In genomic region chr3:52896462-52896861, GRCm38 (mm10) we compare ENCODE assay signal across 21 mouse cellular contexts.
DNase-seq lines count a peak whose midpoint lies in the region; ATAC-seq and TF ChIP-seq lines count a peak whose summit lies in the region.
"Had no signal": no experiment of that assay in that cellular context is flagged by ENCODE, and none has a peak within 500 bp of the region (broad histone marks: within the 10 kb centered on the region; RNA-seq: fewer than 3 reads in every experiment).

No protein-coding gene starts in this region.

- no peak overlapping the region for H3K4me2 ChIP-seq in heart, embryonic 11.5 days
- no peak overlapping the region for H3K4me2 ChIP-seq in heart, postnatal 0 days (ENCODE audit: low read depth, low read length)
- H3K4me2 ChIP-seq: forebrain, embryonic 15.5 days; hindbrain, embryonic 14.5 days; limb, embryonic 12.5 days; liver, embryonic 13.5 days; midbrain, embryonic 11.5 days had no signal

- no peak for ATAC-seq in heart, embryonic 11.5 days (replicated peaks; ENCODE audit: insufficient number of reproducible peaks, low FRiP score, low TSS enrichment)
- ATAC-seq in heart, postnatal 0 days (ENCODE audit: insufficient read depth, low read depth), result no peak
- ATAC-seq: CD4-positive, CD25-positive, alpha-beta regulatory T cell, adult 4 months; forebrain, embryonic 15.5 days; inflammation-experienced regulatory T-cells, adult 6 months had no signal

- H3K9me3 ChIP-seq in heart, embryonic 11.5 days (replicated peaks; ENCODE audit: control insufficient read depth, low read length), result no peaks in the 10 kb centered on the region
- H3K9me3 ChIP-seq in heart, postnatal 0 days (replicated peaks; ENCODE audit: control insufficient read depth, low read length), result no peaks in the 10 kb centered on the region
- H3K9me3 ChIP-seq: embryonic facial prominence, embryonic 10.5 days; forebrain, embryonic 15.5 days; limb, embryonic 12.5 days; liver, embryonic 13.5 days had no signal

- peaks cover 1% of the 10 kb centered on the region; the same call in 1 of the 2 replicates for H3K4me1 ChIP-seq in heart, embryonic 11.5 days (ENCODE audit: control insufficient read depth, insufficient read depth, low read length)
- peaks cover 15% of the 10 kb centered on the region for H3K4me1 ChIP-seq in heart, postnatal 0 days (ENCODE audit: control insufficient read depth, insufficient read depth)
- H3K4me1 ChIP-seq in liver, adult 2 months (ENCODE audit: control insufficient read depth, insufficient read depth, low read length), result no peaks in the 10 kb centered on the region
- no peaks in the 10 kb centered on the region for H3K4me1 ChIP-seq in cerebellum, adult 2 months (ENCODE audit: control insufficient read depth, insufficient read depth, low read length)
- H3K4me1 ChIP-seq: embryonic facial prominence, embryonic 10.5 days; limb, embryonic 12.5 days; liver, embryonic 13.5 days had no signal

- DNase-seq in heart, postnatal 10 days, result no peak
- no peak for DNase-seq in heart, postnatal 0 days (ENCODE audit: low spot score)
- DNase-seq in heart, postnatal 25 days (ENCODE audit: low spot score), result no peak
- peak; percentile 7 for DNase-seq in liver, adult 2 months (ENCODE audit: extremely low read depth, low read depth, low spot score)
- no peak for DNase-seq in liver
- DNase-seq in cerebellum, adult 2 months, result no peak
- DNase-seq: adrenal gland, postnatal 36 days; cerebellum, adult 11 months; gastrocnemius, postnatal 10 days; liver, embryonic 13.5 days; lung, adult 2 months; lung, postnatal 14 days; right cerebral cortex, postnatal 14 days had no signal

- no peak for TF ChIP-seq EP300 in heart, postnatal 0 days (IDR thresholded peaks at IDR 0.05; ENCODE audit: low read depth)

- H3K9ac ChIP-seq in heart, embryonic 11.5 days (ENCODE audit: low read depth, low read length), result no peak overlapping the region
- no peak overlapping the region for H3K9ac ChIP-seq in heart, postnatal 0 days (replicated peaks; ENCODE audit: low read depth, low read length)
- no peak overlapping the region for H3K9ac ChIP-seq in liver, adult 2 months (ENCODE audit: low read depth, low read length)
- H3K9ac ChIP-seq: forebrain, embryonic 15.5 days; hindbrain, embryonic 14.5 days; limb, embryonic 12.5 days; liver, embryonic 13.5 days had no signal

- H3K4me3 ChIP-seq in heart, embryonic 11.5 days (ENCODE audit: low read depth, low read length), result no peak overlapping the region
- H3K4me3 ChIP-seq in heart, postnatal 0 days (ENCODE audit: low read depth, low read length), result no peak overlapping the region
- no peak overlapping the region for H3K4me3 ChIP-seq in liver, adult 2 months (ENCODE audit: insufficient read depth, low read depth, low read length)
- no peak overlapping the region for H3K4me3 ChIP-seq in cerebellum, adult 2 months (replicated peaks; ENCODE audit: insufficient read depth, low read depth, low read length)
- H3K4me3 ChIP-seq: embryonic facial prominence, embryonic 10.5 days; forebrain, embryonic 15.5 days; limb, embryonic 12.5 days; liver, embryonic 13.5 days had no signal

- H3K27me3 ChIP-seq in heart, embryonic 11.5 days (ENCODE audit: control insufficient read depth, insufficient read depth, low read length), result no peaks in the 10 kb centered on the region
- H3K27me3 ChIP-seq in heart, postnatal 0 days (ENCODE audit: control insufficient read depth, insufficient read depth, low read length), result no peaks in the 10 kb centered on the region
- no peaks in the 10 kb centered on the region for H3K27me3 ChIP-seq in liver, adult 2 months (ENCODE audit: control insufficient read depth, insufficient read depth, low read length)
- no peaks in the 10 kb centered on the region for H3K27me3 ChIP-seq in cerebellum, adult 2 months (ENCODE audit: control insufficient read depth, insufficient read depth, low read length)
- H3K27me3 ChIP-seq: forebrain, embryonic 15.5 days; limb, embryonic 12.5 days; liver, embryonic 13.5 days had no signal

- H3K27ac ChIP-seq in heart, embryonic 11.5 days (ENCODE audit: low read depth, low read length), result peak overlapping the region; percentile 62; the same call in 1 of the 2 replicates
- H3K27ac ChIP-seq in heart, postnatal 0 days (ENCODE audit: low read depth), result peak overlapping the region; percentile 65
- peak overlapping the region; percentile 65 for H3K27ac ChIP-seq in liver, adult 2 months (replicated peaks; ENCODE audit: insufficient read depth, low read depth, low read length)
- no peak overlapping the region for H3K27ac ChIP-seq in cerebellum, adult 2 months (ENCODE audit: insufficient read depth, low read length)
- H3K27ac ChIP-seq: embryonic facial prominence, embryonic 10.5 days; forebrain, embryonic 15.5 days; hindbrain, embryonic 14.5 days; limb, embryonic 12.5 days; liver, embryonic 13.5 days had no signal

- WGBS in heart, embryonic 11.5 days (ENCODE audit: insufficient replicate concordance), result 76% methylated on average over 7 of the region's 7 CpGs
- whole genome bisulfite sequencing in heart, postnatal 0 days, result 56% methylated on average over 7 of the region's 7 CpGs
- 68% methylated on average over 7 of the region's 7 CpGs for WGBS in liver, adult 2 months
- 79% methylated on average over 7 of the region's 7 CpGs for WGBS in cerebellum, adult 2 months

- H3K79me2 ChIP-seq in liver, adult 2 months (ENCODE audit: control insufficient read depth, insufficient read depth, low read length), result no peaks in the 10 kb centered on the region

- intact Hi-C loops in heart, postnatal 10 days (cut with DNase I), result no loop called here
- intact Hi-C loops in heart, postnatal 25 days (cut with DNase I), result no loop called here

- no peak for TF ChIP-seq POLR2A in liver, adult 2 months (IDR thresholded peaks at IDR 0.05; ENCODE audit: extremely low read depth, insufficient read depth, low read length)
- no peak for TF ChIP-seq POLR2A in cerebellum, adult 2 months (IDR thresholded peaks at IDR 0.05; ENCODE audit: borderline replicate concordance, insufficient read depth, low read length)

- TF ChIP-seq CTCF in heart, postnatal 0 days (IDR thresholded peaks at IDR 0.05; ENCODE audit: low read depth), result no peak
- no peak for TF ChIP-seq CTCF in liver, adult 2 months (IDR thresholded peaks at IDR 0.05; ENCODE audit: low read depth, low read length)
- TF ChIP-seq CTCF in cerebellum, adult 2 months (IDR thresholded peaks at IDR 0.05; ENCODE audit: borderline replicate concordance, insufficient read depth, low read depth, low read length), result no peak

- H3K36me3 ChIP-seq in heart, embryonic 11.5 days (ENCODE audit: control insufficient read depth, insufficient read depth, low read length), result no peaks in the 10 kb centered on the region
- H3K36me3 ChIP-seq in heart, postnatal 0 days (replicated peaks; ENCODE audit: control insufficient read depth, insufficient read depth, low read length), result no peaks in the 10 kb centered on the region
- no peaks in the 10 kb centered on the region for H3K36me3 ChIP-seq in liver, adult 2 months (ENCODE audit: control insufficient read depth, insufficient read depth, low read length)
- H3K36me3 ChIP-seq: embryonic facial prominence, embryonic 10.5 days; forebrain, embryonic 15.5 days; limb, embryonic 12.5 days; liver, embryonic 13.5 days had no signal
